Mouse (Mus musculus) mouse trophoblast stem cell (cell line): Measurements from ENCODE around the gene Ppp6c.
"Not testable (repeated sequence)": the region's sequence is repeated elsewhere in the genome, so short reads cannot be mapped to it uniquely, and the experiment has no call there.

ENCODE experiments used
- in situ Hi-C, 2 experiments: fragments of 300-500 bp; cut with MseI, MboI; formaldehyde crosslinking; loops; 2 replicates in 1 of 2; 3 replicates in 1 of 2; pipeline ENCODE4 v1.15.1; 2025

The Ppp6c gene

GRCm38 (mm10) chr2:39226019-39226640, at the start of gene Ppp6c:
Ppp6c (minus strand) TSS chr2:39226451.
- in situ Hi-C loops: no loop called here

- in situ Hi-C loops: loop anchor here in 1 of 2 experiments (5.0 kb wide), 1 partner anchor 104 kb away; no protein-coding TSS in a partner anchor
Measured at GRCm38 (mm10) chr2:39268357-39268756, 42.1 kb upstream of the Ppp6c start.

- in situ Hi-C loops: not testable (repeated sequence)
Measured at GRCm38 (mm10) chr2:39252275-39252674, 26.0 kb upstream of the Ppp6c start.

- in situ Hi-C loops: not testable (repeated sequence)
Measured at GRCm38 (mm10) chr2:39246862-39247261, 20.6 kb upstream of the Ppp6c start.

- in situ Hi-C loops: no loop called here
Measured at GRCm38 (mm10) chr2:39226731-39227130, 480 bp upstream of the Ppp6c start.

GRCm38 (mm10) chr2:39225331-39226018, 776 bp downstream of the Ppp6c start:
- in situ Hi-C loops: not testable (repeated sequence)

- in situ Hi-C loops: no loop called here
Measured at GRCm38 (mm10) chr2:39224621-39225020, 1.6 kb downstream of the Ppp6c start.

GRCm38 (mm10) chr2:39220010-39220409, 6.2 kb downstream of the Ppp6c start:
- in situ Hi-C loops: no loop called here

GRCm38 (mm10) chr2:39219034-39219433, 7.2 kb downstream of the Ppp6c start:
- in situ Hi-C loops: no loop called here

- in situ Hi-C loops: no loop called here
Measured at GRCm38 (mm10) chr2:39217150-39217549, 9.1 kb downstream of the Ppp6c start.

- in situ Hi-C loops: no loop called here
Measured at GRCm38 (mm10) chr2:39210738-39211137, 15.5 kb downstream of the Ppp6c start.

- in situ Hi-C loops: no loop called here
Measured at GRCm38 (mm10) chr2:39203359-39203758, 22.9 kb downstream of the Ppp6c start.

GRCm38 (mm10) chr2:39194809-39195208, 31.4 kb downstream of the Ppp6c start:
- in situ Hi-C loops: no loop called here

- in situ Hi-C loops: no loop called here
Measured at GRCm38 (mm10) chr2:39190561-39191056, 35.6 kb downstream of the Ppp6c start, which contains the start of gene Scai. Scai (minus strand) TSS chr2:39190734.

GRCm38 (mm10) chr2:39189961-39190560, 36.2 kb downstream of the Ppp6c start:
- in situ Hi-C loops: no loop called here

GRCm38 (mm10) chr2:39185942-39186341, 40.3 kb downstream of the Ppp6c start:
- in situ Hi-C loops: no loop called here

- in situ Hi-C loops: no loop called here
Measured at GRCm38 (mm10) chr2:39183587-39183986, 42.7 kb downstream of the Ppp6c start.

- in situ Hi-C loops: no loop called here
Measured at GRCm38 (mm10) chr2:39160996-39161395, 65.3 kb downstream of the Ppp6c start.

- in situ Hi-C loops: no loop called here
Measured at GRCm38 (mm10) chr2:39157916-39158315, 68.3 kb downstream of the Ppp6c start.

- in situ Hi-C loops: no loop called here
Measured at GRCm38 (mm10) chr2:39156821-39157220, 69.4 kb downstream of the Ppp6c start.

- in situ Hi-C loops: no loop called here
Measured at GRCm38 (mm10) chr2:39150943-39151342, 75.3 kb downstream of the Ppp6c start.

GRCm38 (mm10) chr2:39148075-39148474, 78.2 kb downstream of the Ppp6c start:
- in situ Hi-C loops: no loop called here

- in situ Hi-C loops: no loop called here
Measured at GRCm38 (mm10) chr2:39146469-39146868, 79.8 kb downstream of the Ppp6c start.
